Mouse (Mus musculus): ENCODE measurements around the gene Dnajc30.

GRCm38 (mm10) chr5:135023344-135024173 is 40.4 kb upstream of the Dnajc30 start, which contains the start of gene Stx1a:
- TF ChIP-seq POLR2A (IDR thresholded peaks at IDR 0.05; ENCODE audit: extremely low read depth, insufficient read depth, low read length) (peak; percentile 80; the same call in 1 of the 2 replicates), CTCF (IDR thresholded peaks at IDR 0.05; ENCODE audit: extremely low read depth, insufficient read depth, low read length) (no peak)

Measured in cortical plate, adult 2 months (tissue).